Mouse (Mus musculus): Measurements from ENCODE around the gene Crygb.

DNA sequence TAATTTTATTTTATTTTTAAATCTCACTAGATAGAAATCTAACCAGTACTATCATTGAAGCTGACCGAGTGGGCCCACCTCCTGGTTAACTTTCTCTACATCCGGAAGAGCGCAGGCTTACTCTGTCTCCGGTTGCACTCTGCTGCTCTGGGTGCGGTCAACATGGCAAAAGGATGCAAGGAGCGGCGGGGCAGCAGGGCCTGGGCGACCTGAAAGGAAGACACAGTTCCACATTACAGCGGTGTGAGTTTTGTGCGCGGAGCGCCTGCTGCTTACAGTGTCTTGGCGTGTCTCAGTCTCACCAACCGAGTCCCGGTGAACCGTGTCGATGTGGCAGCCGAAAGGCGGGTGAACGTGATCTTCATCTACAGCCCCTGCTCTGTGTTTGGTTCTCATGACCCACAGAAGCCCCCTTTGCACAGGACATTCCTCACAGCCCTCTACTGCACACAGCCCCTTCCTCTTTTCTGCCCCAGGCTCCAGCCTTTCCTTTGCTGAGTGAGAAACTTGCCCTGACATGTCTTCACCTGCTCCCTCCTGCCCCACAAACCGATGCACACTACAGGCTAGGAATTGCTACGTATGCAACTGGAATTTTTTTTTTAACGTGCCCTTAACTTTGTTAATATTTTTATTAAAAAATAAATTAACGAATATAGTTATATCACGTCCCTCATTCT is 27.8 kb upstream of the Crygb start:
- no peak for TF ChIP-seq TAL1 (IDR thresholded peaks at IDR 0.05; ENCODE audit: low read length)
- TF ChIP-seq GATA1 (IDR thresholded peaks at IDR 0.05; ENCODE audit: low read length): no peak

Data from erythroblast, embryonic 14.5 days (primary cell).